Mouse (Mus musculus) left cerebral cortex, adult 18-20 months (tissue): ENCODE data around the gene Aloxe3. TPM values are rescaled to one million over a fixed set of nuclear protein-coding genes. Genes with fewer than 3 reads are reported as not detected.

Experiments used
- DNase-seq, 2 experiments: peaks; one replicate each; pipeline ENCODE4 v3.0.0; 2021 to 2022; ENCODE audit warnings: low spot score in 2 of 2, mixed read lengths in 1 of 2
- total RNA-seq, 2 experiments: library from RNA; stranded (reverse); gene quantifications; 2 replicates each; pipeline ENCODE4 v1.2.3; 2021

Aloxe3 gene
- total RNA-seq, 2 experiments from 2014 or later, result 4.4 to 6.8 TPM

GRCm38 (mm10) chr11:69094697-69095429 lies 30.8 kb upstream of the Aloxe3 start, which contains the start of gene Per1:
Per1 (plus strand) TSS chr11:69095217.
- peak; percentile 99 to 100 for DNase-seq

GRCm38 (mm10) chr11:69095511-69096231 lies 30.0 kb upstream of the Aloxe3 start:
- DNase-seq, result peak in 1 of 2 experiments; percentile 5

GRCm38 (mm10) chr11:69096360-69096986 lies 29.2 kb upstream of the Aloxe3 start:
- peak in 1 of 2 experiments; percentile 17 for DNase-seq

- peak; percentile 97 to 98 for DNase-seq
These were observed 28.5 kb upstream of the Aloxe3 start for GRCm38 (mm10) chr11:69096987-69097900.

- DNase-seq, result no peak
These were observed 27.5 kb upstream of the Aloxe3 start for GRCm38 (mm10) chr11:69098039-69098761.

GRCm38 (mm10) chr11:69098762-69099091 lies 27.0 kb upstream of the Aloxe3 start:
- peak; percentile 97 for DNase-seq

- DNase-seq, result no peak
These were observed 26.4 kb upstream of the Aloxe3 start for GRCm38 (mm10) chr11:69099177-69099914.

GRCm38 (mm10) chr11:69099915-69100345 lies 25.8 kb upstream of the Aloxe3 start:
- DNase-seq, result peak; percentile 92 to 96

GRCm38 (mm10) chr11:69100639-69101360 lies 24.9 kb upstream of the Aloxe3 start:
- DNase-seq, result no peak

GRCm38 (mm10) chr11:69101604-69102402 lies 23.9 kb upstream of the Aloxe3 start:
- DNase-seq, result no peak

- DNase-seq, result no peak
These were observed 23.3 kb upstream of the Aloxe3 start for GRCm38 (mm10) chr11:69102403-69102725.

- peak in 1 of 2 experiments; percentile 1 for DNase-seq
These were observed 22.6 kb upstream of the Aloxe3 start for GRCm38 (mm10) chr11:69103121-69103520.

- peak in 1 of 2 experiments; percentile 2 for DNase-seq
These were observed 21.9 kb upstream of the Aloxe3 start for GRCm38 (mm10) chr11:69103531-69104435.

GRCm38 (mm10) chr11:69104487-69104886 lies 21.2 kb upstream of the Aloxe3 start:
- DNase-seq, result peak in 1 of 2 experiments; percentile 1

GRCm38 (mm10) chr11:69105227-69105626 lies 20.5 kb upstream of the Aloxe3 start:
- DNase-seq, result no peak

- DNase-seq, result no peak
These were observed 19.9 kb upstream of the Aloxe3 start for GRCm38 (mm10) chr11:69105796-69106195.

GRCm38 (mm10) chr11:69106299-69106698 lies 19.4 kb upstream of the Aloxe3 start:
- no peak for DNase-seq
